Mouse (Mus musculus): ENCODE measurements at regions not wholly inside any gene's neighbourhood (a gene's known extent, or its start where the extent isn't known, plus 50 kb on each side); places are given as distances from the start of the nearest gene placed in this dataset.

DNA sequence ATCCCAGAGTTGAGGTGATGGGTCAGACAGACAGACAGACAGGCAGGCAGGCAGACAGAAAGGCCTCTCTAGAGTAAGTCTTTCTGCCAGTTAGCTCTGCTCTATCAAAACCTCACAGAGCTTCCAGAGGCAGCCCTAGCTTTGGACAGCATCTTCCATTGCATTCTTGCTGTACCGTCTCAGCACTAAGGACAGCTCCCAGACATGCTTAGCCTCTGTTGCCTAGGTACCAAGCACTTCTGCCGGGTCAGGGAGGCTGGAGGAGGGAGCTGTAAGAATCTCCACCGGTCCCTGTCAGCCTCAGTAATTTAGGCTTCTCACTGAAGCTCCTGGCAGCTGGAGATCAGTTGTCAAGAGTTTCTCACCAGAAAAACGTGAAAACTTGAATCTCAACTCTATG lies 107.4 kb downstream of the Drd1 start:
- H3K36me3 ChIP-seq (ENCODE audit: control insufficient read depth, insufficient read depth), result no peaks in the 10 kb centered on the region
- no peak overlapping the region for H3K4me2 ChIP-seq (ENCODE audit: low read depth)
- no peaks in the 10 kb centered on the region for H3K79me2 ChIP-seq (ENCODE audit: control insufficient read depth, insufficient read depth)
- H3K4me3 ChIP-seq, result no peak overlapping the region
- no peaks in the 10 kb centered on the region for H3K27me3 ChIP-seq (ENCODE audit: control insufficient read depth, insufficient read depth, insufficient read length)
- no peak for TF ChIP-seq MAX (IDR thresholded peaks at IDR 0.05; ENCODE audit: low read depth)
- TF ChIP-seq REST (IDR thresholded peaks at IDR 0.05; ENCODE audit: insufficient read depth, insufficient read length), result peak; percentile 86
- no peak overlapping the region for H3ac ChIP-seq (ENCODE audit: control insufficient read depth, insufficient read length)

DNA sequence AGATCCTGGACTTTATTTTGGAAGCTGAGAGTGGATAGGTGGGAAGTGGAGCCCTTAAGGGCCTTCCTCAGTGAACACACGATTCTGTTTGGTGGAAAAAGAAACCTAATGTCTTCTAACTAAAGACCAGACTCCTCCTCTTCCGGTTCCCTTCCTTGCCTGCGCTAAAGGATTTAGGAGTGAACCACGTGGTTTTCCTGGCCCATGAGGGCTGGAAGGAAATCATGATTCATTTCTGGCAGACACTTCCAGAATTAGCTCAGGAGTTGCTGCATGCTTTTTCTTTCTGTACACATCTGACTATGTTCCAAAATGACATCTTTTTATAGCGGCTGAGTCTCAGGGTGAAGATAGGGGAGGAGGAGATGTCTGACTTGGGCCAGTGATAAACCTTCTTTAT lies 109.8 kb downstream of the Drd1 start:
- no peak overlapping the region for H3ac ChIP-seq (ENCODE audit: control insufficient read depth, insufficient read length)
- no peaks in the 10 kb centered on the region for H3K27me3 ChIP-seq (ENCODE audit: control insufficient read depth, insufficient read depth, insufficient read length)
- peak; percentile 38 for TF ChIP-seq USF1 (IDR thresholded peaks at IDR 0.05; ENCODE audit: low read depth)
- TF ChIP-seq TCF12 (IDR thresholded peaks at IDR 0.05; ENCODE audit: insufficient read depth, poor library complexity, severe bottlenecking), result no peak
- H3K4me2 ChIP-seq (ENCODE audit: low read depth), result no peak overlapping the region
- H3K36me3 ChIP-seq (ENCODE audit: control insufficient read depth, insufficient read depth), result no peaks in the 10 kb centered on the region
- no peaks in the 10 kb centered on the region for H3K79me2 ChIP-seq (ENCODE audit: control insufficient read depth, insufficient read depth)
- no peak overlapping the region for H3K4me3 ChIP-seq

DNA sequence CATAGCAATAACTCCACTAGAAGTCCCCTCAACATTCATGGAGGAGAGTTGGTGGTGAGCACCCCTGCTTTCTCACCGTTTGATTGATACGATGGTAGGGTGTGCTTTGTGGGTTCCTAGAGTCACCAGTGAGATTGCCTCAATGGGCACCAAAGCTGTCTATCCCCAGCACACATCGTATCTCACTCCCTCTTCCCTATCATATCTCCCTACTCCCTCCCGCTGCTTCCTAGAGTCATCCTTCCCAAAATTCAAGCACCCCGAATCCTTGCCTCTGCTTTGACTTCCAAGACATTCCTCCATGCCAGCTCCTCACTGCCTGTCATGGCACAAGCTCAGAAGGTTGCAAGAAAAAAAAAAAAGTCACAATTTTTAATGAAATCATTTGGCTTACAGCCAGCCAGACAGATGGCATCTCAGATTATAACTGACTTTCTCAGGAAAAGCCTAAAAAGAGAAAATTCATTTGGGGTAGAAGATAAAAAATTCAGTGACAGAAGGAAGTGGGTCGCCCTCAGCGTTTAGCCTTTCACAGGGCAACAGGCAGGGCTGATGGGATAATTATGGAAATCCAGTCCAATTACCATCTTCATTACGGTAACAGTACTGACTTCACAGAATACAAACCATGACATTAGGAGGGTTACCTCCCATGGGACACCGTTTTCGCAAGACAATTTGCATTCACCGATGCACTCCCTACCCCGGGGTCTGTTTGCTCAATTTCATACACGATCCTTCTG lies 114.3 kb downstream of the Drd1 start:
- Histone ChIP-seq H3ac (ENCODE audit: control insufficient read depth, insufficient read length) (no peak overlapping the region), H3K4me3 (no peak overlapping the region), H3K79me2 (ENCODE audit: control insufficient read depth, insufficient read depth) (no peaks in the 10 kb centered on the region), H3K4me2 (ENCODE audit: low read depth) (no peak overlapping the region), H3K36me3 (ENCODE audit: control insufficient read depth, insufficient read depth) (no peaks in the 10 kb centered on the region), H3K27me3 (ENCODE audit: control insufficient read depth, insufficient read depth, insufficient read length) (no peaks in the 10 kb centered on the region)
- TF ChIP-seq POLR2A (IDR thresholded peaks at IDR 0.05; ENCODE audit: insufficient read length, low read depth), result no peak
- no peak for TF ChIP-seq TCF12 (IDR thresholded peaks at IDR 0.05; ENCODE audit: insufficient read depth, poor library complexity, severe bottlenecking)
- TF ChIP-seq MYOG (IDR thresholded peaks at IDR 0.05; ENCODE audit: control insufficient read depth in 1 of 3, insufficient read depth in 1 of 3, insufficient read length in 2 of 3, low read depth in 2 of 3), result no peak

DNA sequence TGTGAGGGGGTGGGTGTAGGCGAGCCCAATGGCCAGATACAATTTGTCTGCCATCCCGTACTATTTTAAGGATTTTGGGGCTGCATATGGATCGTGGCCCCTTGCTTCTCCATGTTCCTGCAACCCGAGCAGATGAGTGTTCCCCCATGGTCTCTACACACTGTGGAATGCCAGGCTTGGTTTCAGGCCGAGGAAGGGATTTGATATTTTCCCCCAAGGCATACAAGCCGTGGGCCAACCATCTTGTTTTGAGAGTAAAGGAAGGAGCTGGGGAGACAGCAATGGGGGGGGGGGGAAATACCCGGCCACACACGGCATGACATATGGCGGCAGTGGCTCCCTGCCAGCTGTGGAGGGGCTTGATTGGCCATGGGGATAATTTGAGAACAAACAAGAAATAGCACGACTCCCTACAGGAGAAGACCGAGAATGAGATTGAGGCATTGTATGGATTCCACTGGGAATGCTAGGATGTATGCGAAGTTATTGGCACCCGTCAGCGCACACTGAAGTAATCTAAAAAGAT lies 120.3 kb downstream of the Drd1 start:
- H3ac ChIP-seq (ENCODE audit: control insufficient read depth, insufficient read length), result no peak overlapping the region
- H3K4me2 ChIP-seq (ENCODE audit: low read depth), result no peak overlapping the region
- TF ChIP-seq REST (IDR thresholded peaks at IDR 0.05; ENCODE audit: insufficient read depth, insufficient read length), result no peak
- TF ChIP-seq POLR2AphosphoS2 (IDR thresholded peaks at IDR 0.05; ENCODE audit: insufficient read length, low read depth), result no peak
- no peak for TF ChIP-seq E2F4 (IDR thresholded peaks at IDR 0.05; ENCODE audit: insufficient read depth)
- TF ChIP-seq MAX (IDR thresholded peaks at IDR 0.05; ENCODE audit: low read depth), result no peak
- no peak for TF ChIP-seq SRF (IDR thresholded peaks at IDR 0.05; ENCODE audit: control insufficient read depth, insufficient read length, low read depth)
- no peak for TF ChIP-seq TCF12 (IDR thresholded peaks at IDR 0.05; ENCODE audit: insufficient read depth, poor library complexity, severe bottlenecking)
- no peak for TF ChIP-seq MYOG (IDR thresholded peaks at IDR 0.05; ENCODE audit: control insufficient read depth in 1 of 3, insufficient read depth in 1 of 3, insufficient read length in 2 of 3, low read depth in 2 of 3)
- TF ChIP-seq USF1 (IDR thresholded peaks at IDR 0.05; ENCODE audit: low read depth), result no peak
- TF ChIP-seq TCF3 (IDR thresholded peaks at IDR 0.05; ENCODE audit: insufficient read length, low read depth), result no peak
- TF ChIP-seq POLR2A (IDR thresholded peaks at IDR 0.05; ENCODE audit: insufficient read length, low read depth), result no peak
- H3K27me3 ChIP-seq (ENCODE audit: control insufficient read depth, insufficient read depth, insufficient read length), result no peaks in the 10 kb centered on the region
- H3K36me3 ChIP-seq (ENCODE audit: control insufficient read depth, insufficient read depth), result no peaks in the 10 kb centered on the region
- no peaks in the 10 kb centered on the region for H3K79me2 ChIP-seq (ENCODE audit: control insufficient read depth, insufficient read depth)
- no peak overlapping the region for H3K4me3 ChIP-seq

DNA sequence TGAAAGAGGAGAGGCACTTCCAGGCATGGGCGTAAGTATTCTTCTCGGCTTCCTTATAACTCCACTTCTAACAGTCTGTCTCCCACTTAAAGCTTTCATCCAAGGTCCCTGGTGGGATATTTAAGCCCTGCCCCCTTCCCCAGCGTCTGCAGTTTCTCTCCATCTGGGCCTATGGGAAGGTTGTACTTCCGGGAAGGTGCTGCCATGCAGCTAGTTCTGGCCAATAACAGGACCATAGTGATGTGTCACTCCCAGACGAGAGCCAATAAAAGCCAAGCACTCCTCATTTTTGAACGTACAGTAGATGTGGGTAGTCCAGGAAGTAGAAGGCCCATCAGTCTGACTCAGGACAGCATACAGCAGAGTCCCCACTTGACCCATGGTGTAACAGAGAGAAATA lies 121.0 kb downstream of the Drd1 start:
- Histone ChIP-seq H3K79me2 (ENCODE audit: control insufficient read depth, insufficient read depth) (no peaks in the 10 kb centered on the region), H3K36me3 (ENCODE audit: control insufficient read depth, insufficient read depth) (no peaks in the 10 kb centered on the region), H3ac (ENCODE audit: control insufficient read depth, insufficient read length) (no peak overlapping the region), H3K4me2 (ENCODE audit: low read depth) (no peak overlapping the region), H3K4me3 (no peak overlapping the region), H3K27me3 (ENCODE audit: control insufficient read depth, insufficient read depth, insufficient read length) (no peaks in the 10 kb centered on the region)
- no peak for TF ChIP-seq MYOG (IDR thresholded peaks at IDR 0.05; ENCODE audit: control insufficient read depth in 1 of 3, insufficient read depth in 1 of 3, insufficient read length in 2 of 3, low read depth in 2 of 3)
- TF ChIP-seq USF1 (IDR thresholded peaks at IDR 0.05; ENCODE audit: low read depth), result no peak
- TF ChIP-seq SRF (IDR thresholded peaks at IDR 0.05; ENCODE audit: control insufficient read depth, insufficient read length, low read depth), result no peak
- no peak for TF ChIP-seq POLR2AphosphoS2 (IDR thresholded peaks at IDR 0.05; ENCODE audit: insufficient read length, low read depth)
- no peak for TF ChIP-seq E2F4 (IDR thresholded peaks at IDR 0.05; ENCODE audit: insufficient read depth)
- no peak for TF ChIP-seq MYOD1 (IDR thresholded peaks at IDR 0.05; ENCODE audit: control insufficient read depth in 1 of 3, insufficient read length in 2 of 3, low read depth in 2 of 3)
- TF ChIP-seq MAX (IDR thresholded peaks at IDR 0.05; ENCODE audit: low read depth), result no peak
- no peak for TF ChIP-seq POLR2A (IDR thresholded peaks at IDR 0.05; ENCODE audit: insufficient read length, low read depth)
- TF ChIP-seq TCF3 (IDR thresholded peaks at IDR 0.05; ENCODE audit: insufficient read length, low read depth), result no peak
- TF ChIP-seq REST (IDR thresholded peaks at IDR 0.05; ENCODE audit: insufficient read depth, insufficient read length), result no peak
- TF ChIP-seq CEBPB (IDR thresholded peaks at IDR 0.05; ENCODE audit: insufficient read depth, poor library complexity, severe bottlenecking), result no peak
- no peak for TF ChIP-seq TCF12 (IDR thresholded peaks at IDR 0.05; ENCODE audit: insufficient read depth, poor library complexity, severe bottlenecking)

All from myocyte (in vitro differentiated cells).